Mouse (Mus musculus) gastrocnemius, adult 8-10 months (tissue): ENCODE results near the gene Dynll2. TPM values are rescaled to one million over a fixed set of nuclear protein-coding genes. Genes with fewer than 3 reads are reported as not detected.

Experiments used
- DNase-seq, 2 experiments: peaks; one replicate each; pipeline ENCODE4 v3.0.0; 2022; ENCODE audit warnings: low spot score in 2 of 2
- total RNA-seq, 4 experiments: library from RNA; stranded (reverse); gene quantifications; 2 replicates each; pipeline ENCODE4 v1.2.4; 2022

Gene Dynll2
- 100 to 1,000 TPM; 201 to 320 (median 253) TPM for total RNA-seq

GRCm38 (mm10) chr11:87986831-87987793, at the start of gene Dynll2:
TSS of gene Dynll2 (minus strand) at chr11:87987533.
- DNase-seq = peak; percentile 50 to 82

GRCm38 (mm10) chr11:88036761-88037251, 49.5 kb upstream of the Dynll2 start:
- no peak for DNase-seq

GRCm38 (mm10) chr11:88035970-88036369, 48.6 kb upstream of the Dynll2 start:
- DNase-seq = no peak

- no peak for DNase-seq
Observed at GRCm38 (mm10) chr11:88031753-88032152, 44.4 kb upstream of the Dynll2 start.

GRCm38 (mm10) chr11:88030836-88031235, 43.5 kb upstream of the Dynll2 start:
- no peak for DNase-seq

- no peak for DNase-seq
Observed at GRCm38 (mm10) chr11:88030219-88030618, 42.9 kb upstream of the Dynll2 start.

GRCm38 (mm10) chr11:88028193-88028684, 40.9 kb upstream of the Dynll2 start:
- DNase-seq = no peak

GRCm38 (mm10) chr11:88027391-88028035, 40.2 kb upstream of the Dynll2 start:
- no peak for DNase-seq

GRCm38 (mm10) chr11:88023933-88024332, 36.6 kb upstream of the Dynll2 start:
- DNase-seq = no peak

- no peak for DNase-seq
Observed at GRCm38 (mm10) chr11:88015795-88016194, 28.5 kb upstream of the Dynll2 start.

GRCm38 (mm10) chr11:88015161-88015560, 27.8 kb upstream of the Dynll2 start:
- DNase-seq = no peak

GRCm38 (mm10) chr11:88013632-88014031, 26.3 kb upstream of the Dynll2 start:
- DNase-seq = no peak

- DNase-seq = no peak
Observed at GRCm38 (mm10) chr11:88012621-88013244, 25.4 kb upstream of the Dynll2 start.

GRCm38 (mm10) chr11:88011914-88012419, 24.6 kb upstream of the Dynll2 start:
- no peak for DNase-seq

- no peak for DNase-seq
Observed at GRCm38 (mm10) chr11:88011208-88011913, 24.0 kb upstream of the Dynll2 start.

GRCm38 (mm10) chr11:88009542-88010190, 22.3 kb upstream of the Dynll2 start:
- DNase-seq = no peak

- DNase-seq = no peak
Observed at GRCm38 (mm10) chr11:88008641-88009040, 21.3 kb upstream of the Dynll2 start.

- no peak for DNase-seq
Observed at GRCm38 (mm10) chr11:88004123-88004522, 16.8 kb upstream of the Dynll2 start.

- DNase-seq = no peak
Observed at GRCm38 (mm10) chr11:88002738-88003137, 15.4 kb upstream of the Dynll2 start.

GRCm38 (mm10) chr11:87999751-88000150, 12.4 kb upstream of the Dynll2 start:
- no peak for DNase-seq
